Mouse (Mus musculus) right cerebral cortex, adult 2 months (tissue): ENCODE measurements around the gene Sipa1l2.
A peak's percentile ranks its signal among the peaks of the same experiment; 100 is the strongest.

Source experiments
- DNase-seq, 2 experiments: peaks; one replicate each; pipeline ENCODE4 v3.0.0; 2021 to 2022; ENCODE audit warnings: low spot score in 2 of 2

Sipa1l2 gene

DNA sequence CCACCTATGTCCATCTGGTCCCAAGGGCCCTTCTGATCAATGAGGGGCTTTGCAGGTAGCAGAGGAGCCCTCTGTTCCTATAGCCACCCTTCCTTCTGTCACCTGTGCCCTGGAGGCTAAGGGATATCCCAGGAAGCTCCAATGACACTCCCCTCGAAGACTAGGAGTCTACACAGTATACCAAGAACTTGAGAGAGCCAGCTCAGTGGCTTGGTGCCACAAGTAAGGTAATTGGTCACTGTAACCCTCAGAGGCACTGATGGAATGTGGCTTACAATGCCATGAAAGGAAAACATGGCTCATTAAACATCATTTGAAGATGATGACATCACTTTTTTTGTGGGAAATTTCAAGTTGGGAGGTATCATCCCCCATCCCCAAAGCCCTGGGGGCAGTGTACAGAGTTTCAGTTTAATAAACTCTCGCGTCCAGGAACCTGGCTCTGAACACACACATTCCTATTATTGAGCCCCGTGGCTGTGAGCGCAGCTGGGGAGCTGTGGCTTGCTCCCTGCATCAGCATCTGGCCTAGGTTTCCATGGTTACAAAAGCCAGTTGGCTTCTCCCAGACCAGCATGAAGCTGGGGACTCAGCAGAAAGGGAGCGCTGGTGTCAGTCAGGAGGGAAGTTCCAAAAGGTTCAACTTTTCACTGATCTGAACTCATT is 104.3 kb downstream of the Sipa1l2 start:
- DNase-seq: no peak

DNA sequence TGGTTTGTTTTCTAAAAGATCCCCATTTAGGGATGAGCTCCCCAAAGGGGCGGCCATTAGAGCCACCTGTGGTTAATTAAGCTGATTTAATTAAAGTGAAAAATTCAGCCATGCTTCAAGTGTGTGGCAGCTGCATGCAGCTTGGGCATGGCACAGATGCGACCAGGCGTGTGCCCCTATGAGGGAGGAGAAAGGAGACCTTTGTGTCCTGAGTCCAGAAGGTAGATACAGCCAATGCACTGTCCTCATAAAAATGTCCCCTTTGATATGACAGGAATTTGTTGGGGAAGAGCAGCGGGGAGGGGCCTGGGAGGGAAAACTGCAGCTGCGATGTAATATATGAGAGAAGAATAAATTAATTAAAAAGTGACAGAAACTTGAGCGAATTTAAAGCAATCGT is 106.7 kb downstream of the Sipa1l2 start:
- DNase-seq: no peak

DNA sequence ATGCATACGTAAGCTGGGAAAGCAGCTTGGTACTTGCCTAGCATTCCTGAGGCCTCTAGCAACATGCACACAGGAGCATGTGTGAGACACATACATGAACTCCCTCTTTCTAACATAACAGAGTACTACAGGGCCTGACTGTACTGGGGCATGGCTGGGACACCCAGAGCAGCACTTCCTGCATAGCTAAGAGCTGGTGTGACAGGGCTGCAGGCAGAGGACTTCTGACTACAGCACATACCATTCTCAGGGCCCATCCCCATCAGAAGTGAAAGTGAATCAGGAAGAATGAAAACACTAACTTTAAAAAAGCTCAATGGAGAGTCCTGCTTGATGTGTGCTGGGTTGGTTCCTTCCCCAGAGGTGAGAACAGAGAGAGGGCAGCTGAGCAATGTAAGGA is 108.1 kb downstream of the Sipa1l2 start:
- DNase-seq: no peak

DNA sequence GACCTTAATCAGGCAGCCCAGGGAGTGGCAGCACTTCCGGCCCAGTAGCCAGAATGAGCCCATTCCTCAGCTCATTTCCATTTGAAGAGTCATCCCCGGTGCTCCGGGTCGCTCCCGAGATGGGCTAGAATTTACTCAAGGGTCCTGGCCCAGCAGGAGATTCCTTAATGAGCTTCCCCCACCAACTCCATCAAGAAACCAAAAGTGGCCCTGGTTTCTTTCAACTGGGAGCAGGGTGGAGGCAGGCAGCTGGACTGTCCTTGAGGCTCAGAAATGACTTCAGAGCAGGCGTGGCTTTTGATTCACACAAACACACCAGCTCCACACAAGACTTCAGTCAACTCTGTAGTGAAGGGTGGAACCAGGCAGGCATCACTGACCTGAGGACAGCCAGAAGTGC is 109.0 kb downstream of the Sipa1l2 start:
- no peak for DNase-seq

DNA sequence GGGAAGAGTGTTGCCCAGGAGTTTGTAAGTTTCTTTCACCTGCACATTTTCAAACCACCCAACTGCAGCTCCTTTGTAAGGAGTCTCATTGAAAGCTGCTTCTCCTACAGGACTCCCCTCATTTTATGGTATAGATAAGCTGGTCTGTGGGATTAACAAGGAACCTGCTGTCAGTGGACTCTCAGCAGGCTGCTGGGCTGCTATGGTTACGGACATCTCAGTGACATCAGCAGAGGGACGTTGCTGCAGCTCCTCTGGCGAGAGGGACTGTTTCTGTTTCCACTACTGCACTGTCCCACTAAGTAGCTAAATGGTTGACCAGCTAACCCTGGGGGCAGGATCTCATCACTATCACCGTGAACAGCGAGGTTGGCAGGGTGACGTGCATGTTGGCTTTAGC is 120.6 kb downstream of the Sipa1l2 start:
- no peak for DNase-seq

DNA sequence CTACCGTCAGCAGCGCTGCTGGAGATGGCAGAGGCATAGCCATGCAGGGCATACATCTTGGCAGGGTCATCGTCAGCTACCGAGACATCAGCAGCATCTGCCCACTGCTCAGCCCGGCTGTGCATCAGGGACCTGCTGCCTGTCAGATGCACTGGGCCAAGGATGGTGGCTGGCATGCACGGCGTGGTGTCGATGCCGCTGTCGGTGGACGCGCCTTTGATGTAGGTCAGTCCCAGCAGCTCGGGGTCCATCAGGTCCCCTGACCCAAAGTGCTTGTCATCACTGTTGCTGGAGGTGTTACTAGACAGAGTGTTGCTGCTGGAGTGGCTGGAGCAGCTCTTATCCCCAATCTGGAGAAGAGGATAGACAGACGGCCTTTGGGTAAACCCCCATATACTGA is 122.1 kb downstream of the Sipa1l2 start:
- DNase-seq: no peak

DNA sequence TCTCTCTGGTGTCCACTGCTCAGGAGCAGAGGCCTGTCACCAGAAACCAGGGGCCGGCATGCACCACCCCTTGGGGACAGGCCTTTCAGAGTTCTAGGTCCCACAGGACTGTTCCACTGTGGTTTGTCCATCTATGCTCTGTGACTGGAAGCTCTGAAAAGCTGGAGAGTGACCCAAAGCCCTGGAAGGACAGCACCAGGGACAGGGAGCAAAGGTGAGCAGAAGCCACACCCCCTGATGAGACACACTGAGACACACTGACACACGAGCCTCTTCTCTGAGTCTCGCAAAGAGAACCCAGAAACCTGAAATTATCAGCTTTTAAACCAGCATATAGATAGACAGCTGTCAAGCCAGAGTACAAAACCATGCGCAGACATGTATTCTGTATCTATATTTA is 123.4 kb downstream of the Sipa1l2 start:
- no peak for DNase-seq

DNA sequence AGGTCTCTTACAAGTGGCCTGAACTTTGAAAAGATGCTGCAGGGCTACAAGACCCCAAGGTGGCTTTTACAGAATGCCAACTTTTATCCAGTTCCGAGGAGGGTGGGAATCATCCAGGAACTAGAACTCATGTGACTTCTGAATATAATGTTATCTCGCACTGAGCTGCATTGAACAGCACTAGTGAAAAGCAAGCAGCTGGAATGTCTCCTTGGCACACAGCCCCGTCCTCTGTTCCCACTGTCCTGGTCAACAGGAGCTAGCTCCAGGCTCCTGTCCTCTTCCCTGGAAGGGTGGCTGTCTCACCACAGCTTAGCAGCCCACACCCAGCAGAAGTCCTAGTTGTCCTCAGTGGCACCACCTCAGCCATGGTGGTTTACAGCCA is 124.4 kb downstream of the Sipa1l2 start:
- no peak for DNase-seq

DNA sequence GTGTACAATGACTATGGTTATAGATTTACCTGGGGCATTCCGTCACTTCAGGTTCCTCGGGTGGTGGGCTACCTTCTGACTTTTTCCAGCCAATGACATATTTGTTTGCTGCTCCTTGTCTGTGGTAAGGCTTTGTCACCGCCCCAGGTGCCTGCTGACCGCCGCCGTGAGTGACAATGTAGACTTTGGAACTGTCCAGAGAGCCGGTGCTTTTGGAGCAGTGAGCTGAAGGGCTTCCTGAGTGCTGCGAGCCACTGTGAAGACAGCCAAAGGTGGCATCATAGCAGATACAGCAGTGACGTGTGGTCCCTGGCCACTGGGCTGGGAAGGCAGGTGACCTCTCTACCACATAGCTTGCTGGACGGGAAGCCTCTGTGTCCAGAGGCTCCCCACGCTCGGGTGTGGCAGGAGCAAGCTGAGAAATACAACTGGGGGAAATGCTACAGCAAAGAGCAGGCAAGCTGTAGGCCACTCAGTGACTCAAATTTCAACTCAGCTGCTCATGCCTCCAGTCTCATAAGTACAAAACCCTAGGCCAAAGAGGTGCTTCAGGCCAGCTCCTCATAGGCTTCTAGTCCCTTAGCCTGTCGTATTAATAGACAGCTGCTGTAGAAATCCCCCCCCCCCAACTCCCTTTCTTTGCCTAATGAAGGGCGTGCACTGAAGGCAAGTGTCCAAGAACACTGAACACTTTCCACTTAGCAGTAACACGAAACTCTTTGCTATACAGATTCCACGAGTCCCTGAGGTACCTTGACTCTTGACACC is 125.0 kb downstream of the Sipa1l2 start:
- DNase-seq: no peak

DNA sequence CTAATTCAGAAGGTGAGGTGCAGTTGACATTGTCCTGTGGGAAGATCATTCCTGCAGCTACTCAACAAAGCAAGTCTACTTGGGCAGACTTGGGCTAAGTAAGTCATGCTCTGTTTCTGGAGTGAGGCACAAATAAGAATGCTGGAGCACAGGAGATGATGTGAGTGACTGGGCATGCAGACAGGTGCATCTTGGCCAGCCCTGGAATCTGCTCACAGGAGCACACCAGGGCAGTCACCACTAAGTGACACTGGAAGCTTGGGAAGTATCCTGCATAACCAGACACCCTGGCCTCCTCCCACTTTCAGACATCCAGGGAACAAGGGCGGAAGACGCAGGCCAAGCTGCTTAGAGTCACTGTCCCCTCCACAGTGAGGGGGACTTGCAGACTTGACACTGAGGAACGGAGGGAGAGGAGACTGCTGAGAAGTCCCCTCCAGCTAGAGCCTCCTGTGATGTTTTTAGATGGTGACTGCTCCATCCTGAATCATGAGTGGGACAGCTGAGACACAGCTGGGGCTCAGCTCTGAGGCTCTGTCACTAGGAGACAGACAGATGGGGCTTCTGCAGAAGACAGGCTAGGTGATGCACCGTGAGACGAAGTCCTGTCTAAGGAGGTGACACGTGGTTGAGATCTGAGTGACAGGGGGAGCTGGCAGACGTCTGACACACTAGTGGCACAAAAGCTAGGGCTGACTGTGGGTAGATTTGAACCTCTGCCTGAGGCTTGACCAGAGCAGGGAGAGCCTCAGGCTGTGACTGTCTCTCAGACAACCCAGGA is 134.1 kb downstream of the Sipa1l2 start:
- DNase-seq: no peak

DNA sequence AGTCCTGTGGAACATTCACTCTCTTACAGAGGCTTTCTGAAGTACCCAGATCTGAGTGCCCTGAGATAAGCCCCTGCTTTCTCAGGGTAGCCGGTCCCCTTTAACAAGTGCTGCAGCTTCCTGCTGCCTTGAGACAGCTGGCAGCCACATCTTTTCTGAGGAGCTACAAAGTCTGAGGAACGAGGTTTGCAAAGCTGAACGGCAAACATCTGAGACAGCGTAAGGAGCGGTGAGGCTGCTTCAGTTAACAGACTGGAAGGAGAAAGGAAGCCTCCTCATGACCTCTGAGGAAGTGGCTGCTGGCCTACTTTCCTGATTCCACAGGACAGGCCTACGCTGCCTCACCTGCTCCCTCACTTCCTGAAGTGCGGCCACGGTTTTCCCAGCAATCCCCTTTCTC is 135.5 kb downstream of the Sipa1l2 start:
- DNase-seq: no peak

DNA sequence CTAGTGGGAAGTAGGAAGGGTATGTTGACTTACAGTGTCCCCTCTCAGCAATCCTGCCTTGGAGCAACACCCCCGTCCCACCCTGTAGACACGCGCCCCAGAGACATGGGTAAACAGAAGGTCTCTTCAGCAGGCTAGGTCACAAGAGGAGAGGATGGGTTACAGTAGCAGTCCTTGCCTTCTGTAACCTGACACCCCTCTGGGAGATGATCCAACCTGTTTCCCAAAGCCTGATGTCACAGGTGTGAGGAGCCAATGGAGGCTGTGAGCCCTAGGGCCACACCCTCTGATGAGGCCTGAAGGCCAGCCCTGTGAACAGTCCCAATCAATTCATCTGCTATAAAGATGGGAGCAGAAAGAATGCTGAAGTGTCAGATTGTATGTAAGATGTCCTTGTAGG is 138.3 kb downstream of the Sipa1l2 start:
- DNase-seq: no peak

DNA sequence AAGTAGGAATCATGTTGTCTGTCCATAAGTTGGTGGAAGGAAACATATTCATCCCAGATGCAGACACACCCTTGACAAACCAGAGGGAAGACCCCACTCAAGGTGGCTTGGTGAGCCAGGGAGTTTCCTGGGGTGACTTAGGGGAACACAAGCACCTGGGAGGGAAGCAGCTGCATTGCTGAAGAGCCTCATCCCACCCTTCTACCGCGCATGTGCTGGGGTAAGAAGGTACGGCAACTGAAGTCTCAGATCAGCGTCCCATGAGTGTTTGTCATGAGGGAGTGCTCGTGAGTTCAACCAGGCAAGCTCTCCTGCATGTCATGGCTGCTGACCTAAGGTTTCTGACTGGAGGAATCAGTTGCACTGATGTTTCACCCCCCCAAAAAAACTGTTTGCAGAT is 138.8 kb downstream of the Sipa1l2 start:
- no peak for DNase-seq

DNA sequence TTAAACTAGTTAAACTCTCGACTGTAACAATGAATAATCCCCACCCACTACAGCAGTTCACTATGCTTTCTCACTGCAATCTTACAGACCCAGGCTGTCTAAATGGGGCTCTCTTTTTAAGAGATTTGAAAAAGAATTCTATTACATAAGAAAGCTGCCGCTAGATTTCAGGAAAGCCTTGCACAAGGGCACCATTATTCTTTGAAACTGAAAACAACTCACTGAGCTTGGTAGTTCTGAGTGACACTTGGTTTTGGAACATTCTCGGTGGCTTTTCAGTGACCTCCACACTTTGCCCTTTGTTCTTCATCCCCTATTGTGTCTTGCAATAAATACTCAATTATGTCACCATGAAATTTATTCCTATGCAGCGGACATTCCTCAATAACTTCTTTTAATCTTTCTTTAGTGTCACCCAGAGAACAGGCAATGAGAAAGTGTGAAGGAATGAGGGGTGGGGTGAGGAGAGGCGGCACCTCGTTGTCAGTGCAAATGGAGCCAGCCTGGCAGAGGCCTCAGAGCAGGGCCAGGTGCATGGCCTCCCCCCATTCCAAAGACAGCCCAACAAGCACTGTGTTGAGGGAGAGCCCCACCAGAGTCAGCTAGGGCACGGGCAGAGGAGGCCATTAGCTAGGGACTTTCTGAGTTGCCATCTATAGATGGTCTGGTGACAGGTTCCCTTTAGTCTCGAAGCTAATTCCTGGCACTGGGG is 140.5 kb downstream of the Sipa1l2 start:
- no peak for DNase-seq

DNA sequence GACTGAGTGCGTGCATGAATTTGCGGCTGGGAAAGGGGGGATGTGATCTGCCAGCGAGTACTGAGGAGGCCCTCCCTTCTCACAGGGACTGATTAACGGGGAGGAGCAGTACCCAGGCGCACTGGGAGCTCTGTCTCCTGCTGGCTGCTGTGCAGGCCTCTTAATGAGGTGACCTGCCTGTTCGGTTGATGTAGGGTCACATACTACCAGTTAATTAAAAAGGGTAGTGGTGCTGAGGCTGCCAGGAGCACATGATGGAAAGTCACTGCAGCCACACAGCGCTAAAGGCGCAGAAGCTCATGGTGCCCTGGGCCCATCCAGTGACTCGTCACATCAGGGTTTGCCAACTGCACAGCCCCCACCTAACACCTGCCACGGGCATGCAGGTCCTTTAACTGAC is 145.7 kb downstream of the Sipa1l2 start:
- no peak for DNase-seq

DNA sequence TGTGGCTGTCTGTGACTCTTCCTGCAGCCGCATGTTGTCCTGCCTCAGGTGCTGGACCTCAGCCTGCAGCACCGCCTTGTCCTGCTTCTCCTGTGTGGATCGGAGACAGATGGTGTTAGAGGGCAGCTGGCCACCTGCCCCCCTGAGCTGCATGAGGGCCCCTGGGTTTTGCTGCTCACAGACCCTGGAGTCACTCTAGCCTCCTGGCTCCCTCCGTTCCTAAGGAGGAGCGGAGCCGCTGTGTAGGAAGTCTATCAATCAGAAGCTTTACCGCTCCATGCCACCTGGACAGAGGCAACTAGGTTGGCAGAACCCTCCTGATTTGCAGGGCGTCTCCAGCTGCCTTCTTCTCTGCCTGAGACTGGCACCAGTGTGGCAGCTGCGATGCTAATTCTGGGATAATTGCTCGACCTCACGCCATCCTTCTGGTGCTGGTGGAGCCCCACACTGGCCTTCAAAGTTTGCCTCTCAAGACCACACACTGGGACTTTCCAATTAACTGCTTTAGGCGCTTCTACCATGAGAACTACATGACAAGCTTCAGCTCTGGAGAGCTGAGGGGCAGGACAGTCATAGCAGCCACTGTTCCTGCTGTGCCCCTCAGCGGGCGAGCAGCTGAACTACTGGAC is 150.3 kb downstream of the Sipa1l2 start:
- DNase-seq: no peak

DNA sequence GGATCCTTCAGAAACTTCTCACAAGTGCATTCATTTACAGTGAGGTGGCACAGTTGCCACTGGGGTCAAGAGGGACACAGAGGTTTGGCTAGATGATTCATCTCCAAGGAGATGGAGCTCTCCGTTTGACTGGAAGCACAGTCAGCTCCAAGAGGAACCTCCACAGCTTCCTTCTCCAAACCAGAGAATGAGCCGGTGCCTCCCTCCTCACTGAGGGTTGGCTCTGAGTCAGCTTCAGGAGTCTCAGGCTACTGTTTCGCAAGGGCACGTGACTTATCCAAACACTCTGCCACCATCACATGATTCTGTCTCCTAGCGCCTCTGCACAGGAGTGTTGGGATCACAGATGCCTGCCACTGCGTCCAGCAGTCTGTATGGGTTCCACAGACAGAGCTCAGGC is 153.5 kb downstream of the Sipa1l2 start:
- DNase-seq: peak; percentile 15 to 25

DNA sequence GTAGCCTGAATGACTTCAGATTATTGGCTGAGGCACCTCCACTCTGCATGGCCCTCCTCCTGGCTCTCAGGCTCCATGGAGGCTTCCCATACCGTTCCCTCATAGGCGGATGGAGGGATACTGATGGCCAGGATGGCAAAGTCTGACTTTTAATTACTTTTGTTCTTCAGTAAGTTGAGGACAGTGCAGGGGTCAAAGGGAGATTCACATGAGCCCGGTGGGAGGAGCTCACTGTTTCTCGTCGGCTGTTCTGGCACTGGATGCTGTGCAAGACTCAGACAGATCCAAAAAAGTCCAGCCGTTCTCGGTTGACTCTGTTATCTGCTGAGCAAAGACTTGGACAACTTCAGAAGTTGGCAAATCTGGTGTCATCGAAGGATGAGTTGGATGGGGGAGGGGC is 155.0 kb downstream of the Sipa1l2 start:
- no peak for DNase-seq

DNA sequence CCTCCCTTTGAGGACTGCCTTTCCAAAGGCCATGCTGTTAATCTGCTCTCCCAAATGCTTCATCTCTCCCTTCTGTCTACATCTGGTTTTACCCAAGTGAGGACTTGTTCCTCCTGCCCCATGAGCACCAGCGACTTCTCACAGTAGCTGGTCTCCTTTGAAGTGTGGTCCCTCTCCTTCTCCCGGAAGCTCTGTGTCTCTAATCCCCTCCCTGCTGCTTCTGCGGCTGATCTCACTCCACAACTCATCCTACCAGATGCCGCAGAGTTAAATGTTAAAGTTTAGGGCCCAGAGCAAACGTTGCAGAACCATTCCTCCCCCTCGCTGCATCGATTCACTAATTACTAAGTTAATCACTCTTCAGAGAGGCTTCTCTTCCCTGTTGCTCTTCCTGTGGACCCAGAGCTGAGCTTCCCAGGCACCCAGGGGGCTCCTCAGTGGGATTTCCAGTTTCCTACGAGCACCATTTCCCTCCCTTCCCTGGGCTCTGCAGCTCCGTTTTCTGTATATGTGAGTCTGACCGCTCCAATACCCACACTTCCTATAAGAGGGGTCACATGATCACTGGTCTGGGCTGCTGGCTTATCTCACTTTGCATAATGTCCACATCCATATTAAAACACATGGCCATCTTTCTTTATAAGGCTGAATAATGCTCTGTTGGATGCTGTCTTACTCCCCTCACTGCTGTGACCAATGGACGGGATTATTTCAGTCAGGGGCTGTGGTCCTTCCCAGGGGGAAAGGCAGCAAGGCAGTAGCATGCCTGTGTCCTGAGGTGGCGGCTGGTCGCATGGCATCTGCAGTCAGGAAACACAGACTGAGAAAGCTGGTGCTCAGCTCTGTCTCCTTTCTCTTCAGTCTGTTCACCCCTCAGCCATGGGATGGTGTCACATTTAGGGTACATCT is 156.4 kb downstream of the Sipa1l2 start:
- no peak for DNase-seq

DNA sequence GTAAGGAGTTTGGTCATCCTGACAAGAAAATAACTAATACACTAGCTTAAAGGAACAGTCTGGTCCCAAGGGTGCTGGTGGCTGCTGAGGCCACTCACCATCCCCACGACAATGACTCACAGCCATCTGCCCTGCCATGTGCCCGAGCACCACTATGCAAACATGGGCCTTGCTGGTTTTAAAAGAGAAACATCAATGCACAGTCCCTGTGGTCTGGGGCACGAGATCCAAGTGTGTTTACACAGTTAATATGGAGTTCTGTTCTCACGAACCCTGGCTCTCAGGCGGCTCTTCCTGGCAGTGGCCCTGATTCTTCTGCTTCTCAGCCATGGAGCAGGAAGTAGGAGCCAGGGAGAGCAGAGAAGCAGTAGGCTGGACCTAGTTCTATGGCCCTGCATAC is 159.0 kb downstream of the Sipa1l2 start:
- DNase-seq: no peak

DNA sequence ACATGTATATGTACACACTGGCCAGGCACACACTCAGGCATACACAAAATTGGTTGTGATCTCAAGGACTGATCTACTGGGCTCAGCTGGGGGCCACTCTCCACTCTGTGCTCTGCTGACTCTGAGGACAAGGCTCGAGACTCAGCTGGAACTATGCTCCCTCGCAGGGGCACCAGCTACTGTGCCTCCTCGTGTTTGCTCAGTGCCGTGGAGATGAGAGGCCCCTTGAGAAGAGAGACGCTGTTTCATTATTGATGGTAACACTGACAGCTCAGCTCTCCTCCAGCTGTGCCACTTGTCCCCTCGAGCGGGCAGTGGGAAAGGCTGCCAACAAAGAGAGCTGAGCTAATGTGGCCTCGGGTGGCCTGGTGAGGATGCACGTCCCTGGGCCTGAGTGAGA is 161.9 kb downstream of the Sipa1l2 start:
- no peak for DNase-seq
